Mouse (Mus musculus) lung, embryonic 16.5 days (tissue): ENCODE results near the gene C2cd3. TPM values are rescaled to one million over a fixed set of nuclear protein-coding genes. Genes with fewer than 3 reads are reported as not detected.

Source experiments
- ATAC-seq: fragments of 200-750 bp; cut with Nextera tagmentation; 2 replicates; pipeline ENCODE4 v1.8.0; 2017; ENCODE audit warnings: low read depth, mild to moderate bottlenecking, moderate library complexity
- H3K27ac ChIP-seq: fragments of 300-500 bp; sonication (generic); 2 replicates; pipeline ENCODE4 v1.5.1; 2014; ENCODE audit warnings: mild to moderate bottlenecking, control low read depth, low read length
- H3K27me3 ChIP-seq: fragments of 300-500 bp; sonication (generic); 2 replicates; pipeline ENCODE4 v1.6.1; 2014; ENCODE audit warnings: low read depth, low read length, mixed read lengths; ENCODE audit not compliant: control insufficient read depth, insufficient read depth
- H3K36me3 ChIP-seq: fragments of 300-500 bp; sonication (generic); 2 replicates; pipeline ENCODE4 v1.6.1; 2014; ENCODE audit warnings: low read length; ENCODE audit not compliant: control insufficient read depth, insufficient read depth
- H3K4me1 ChIP-seq: fragments of 300-500 bp; sonication (generic); replicated peaks from 2 replicates; pipeline ENCODE4 v1.6.1; 2014; ENCODE audit warnings: low read length, mixed read lengths; ENCODE audit not compliant: control insufficient read depth, insufficient read depth
- H3K4me2 ChIP-seq: fragments of 300-500 bp; sonication (generic); 2 replicates; pipeline ENCODE4 v1.6.1; 2014; ENCODE audit warnings: low read depth, low read length, control low read depth
- H3K4me3 ChIP-seq: fragments of 300-500 bp; sonication (generic); 2 replicates; pipeline ENCODE4 v1.5.1; 2014; ENCODE audit warnings: mild to moderate bottlenecking, low read length, control low read depth
- H3K9ac ChIP-seq: fragments of 300-500 bp; sonication (generic); 2 replicates; pipeline ENCODE4 v1.6.1; 2014; ENCODE audit warnings: low read length, control low read depth
- H3K9me3 ChIP-seq: fragments of 300-500 bp; sonication (generic); 2 replicates; pipeline ENCODE4 v1.6.1; 2016; ENCODE audit warnings: low read length; ENCODE audit not compliant: control insufficient read depth
- WGBS: fragments of 180-500 bp; shearing (Covaris S2); extraction: QIAGEN DNeasy Blood & Tissue Kit; methylation state at CpG from one replicate; pipeline ENCODE4 v1.1.7; 2014; 5-methylcytosine and 5-hydroxymethylcytosine counted together
- polyA plus RNA-seq: library from polyadenylated mRNA; unstranded; fragments of >200 nt; fragmentation: Nextera tagmentation; extraction: Ambion mirVana; gene quantifications from 2 replicates; pipeline ENCODE4 v1.2.1, GENCODE M21; 2015

C2cd3 gene
- polyA plus RNA-seq, result 23.1 and 24.6 TPM in 2 replicates

GRCm38 (mm10) chr7:100371495-100372451 is at the start of gene C2cd3, which contains the start of gene Ppme1:
Gene C2cd3 (plus strand): TSS chr7:100372233.
Gene Ppme1 (minus strand): TSS chr7:100372307.
- H3K27me3 ChIP-seq, result no peaks in the 10 kb centered on the region
- under 1% methylated on average over 54 of the region's 54 CpGs for WGBS
- H3K4me2 ChIP-seq, result peak within 1 kb of the TSS; percentile 71
- ATAC-seq, result peak; percentile 99
- H3K4me1 ChIP-seq, result peaks cover 13% of the 10 kb centered on the region
- H3K9me3 ChIP-seq, result no peaks in the 10 kb centered on the region
- peak within 1 kb of the TSS; percentile 78 for H3K4me3 ChIP-seq
- peaks cover 3% of the 10 kb centered on the region; the same call in 1 of the 2 replicates for H3K36me3 ChIP-seq
- H3K9ac ChIP-seq, result peak within 1 kb of the TSS; percentile 86
- peak within 1 kb of the TSS; percentile 86 for H3K27ac ChIP-seq

GRCm38 (mm10) chr7:100323721-100324120 is 48.3 kb upstream of the C2cd3 start:
- Histone ChIP-seq H3K9ac (no peak overlapping the region), H3K4me1 (0 out of 2 replicates have a peak, but pooled peaks cover 2% of the 10 kb centered on the region), H3K9me3 (no peaks in the 10 kb centered on the region), H3K27me3 (no peaks in the 10 kb centered on the region), H3K27ac (no peak overlapping the region), H3K4me2 (no peak overlapping the region), H3K36me3 (0 out of 2 replicates have a peak, but pooled peaks cover 3% of the 10 kb centered on the region), H3K4me3 (no peak overlapping the region)
- 41% methylated on average over 3 of the region's 3 CpGs for WGBS
- ATAC-seq, result peak; percentile 55

GRCm38 (mm10) chr7:100325482-100325881 is 46.6 kb upstream of the C2cd3 start:
- Histone ChIP-seq H3K27me3 (no peaks in the 10 kb centered on the region), H3K9me3 (no peaks in the 10 kb centered on the region), H3K4me3 (no peak overlapping the region), H3K27ac (no peak overlapping the region), H3K36me3 (peaks cover 3% of the 10 kb centered on the region; the same call in 1 of the 2 replicates), H3K4me2 (no peak overlapping the region), H3K4me1 (0 out of 2 replicates have a peak, but pooled peaks cover 2% of the 10 kb centered on the region), H3K9ac (no peak overlapping the region)
- WGBS, result 63% methylated on average over 6 of the region's 6 CpGs
- no peak for ATAC-seq

- Histone ChIP-seq H3K9ac (no peak overlapping the region), H3K27ac (no peak overlapping the region), H3K36me3 (peaks cover 3% of the 10 kb centered on the region; the same call in 1 of the 2 replicates), H3K9me3 (no peaks in the 10 kb centered on the region), H3K4me1 (no peaks in the 10 kb centered on the region), H3K4me2 (no peak overlapping the region), H3K4me3 (no peak overlapping the region), H3K27me3 (no peaks in the 10 kb centered on the region)
- peak; percentile 75 for ATAC-seq
- WGBS, result 73% methylated on average over 7 of the region's 7 CpGs
These were observed 44.5 kb upstream of the C2cd3 start for GRCm38 (mm10) chr7:100327514-100327913.

- H3K27ac ChIP-seq, result no peak overlapping the region
- H3K4me2 ChIP-seq, result no peak overlapping the region
- no peak overlapping the region for H3K9ac ChIP-seq
- no peaks in the 10 kb centered on the region for H3K27me3 ChIP-seq
- H3K36me3 ChIP-seq, result peaks cover 6% of the 10 kb centered on the region; the same call in 1 of the 2 replicates
- no peak overlapping the region for H3K4me3 ChIP-seq
- ATAC-seq, result no peak
- H3K4me1 ChIP-seq, result no peaks in the 10 kb centered on the region
- 90% methylated on average over 4 of the region's 4 CpGs for WGBS
- no peaks in the 10 kb centered on the region for H3K9me3 ChIP-seq
These were observed 43.4 kb upstream of the C2cd3 start for GRCm38 (mm10) chr7:100328636-100329035.

- Histone ChIP-seq H3K4me2 (no peak overlapping the region), H3K27me3 (no peaks in the 10 kb centered on the region), H3K9ac (no peak overlapping the region), H3K4me1 (no peaks in the 10 kb centered on the region), H3K36me3 (peaks cover 10% of the 10 kb centered on the region; the same call in 1 of the 2 replicates), H3K4me3 (no peak overlapping the region), H3K9me3 (no peaks in the 10 kb centered on the region), H3K27ac (no peak overlapping the region)
- ATAC-seq, result no peak
- 89% methylated on average over 3 of the region's 3 CpGs for WGBS
These were observed 40.8 kb upstream of the C2cd3 start for GRCm38 (mm10) chr7:100331269-100331668.

GRCm38 (mm10) chr7:100335921-100336320 is 36.1 kb upstream of the C2cd3 start:
- no peaks in the 10 kb centered on the region for H3K9me3 ChIP-seq
- H3K27me3 ChIP-seq, result no peaks in the 10 kb centered on the region
- peaks cover 21% of the 10 kb centered on the region for H3K36me3 ChIP-seq
- no peak for ATAC-seq
- H3K9ac ChIP-seq, result no peak overlapping the region
- H3K27ac ChIP-seq, result no peak overlapping the region
- no peak overlapping the region for H3K4me3 ChIP-seq
- H3K4me1 ChIP-seq, result no peaks in the 10 kb centered on the region
- 94% methylated on average over 2 of the region's 2 CpGs for WGBS
- no peak overlapping the region for H3K4me2 ChIP-seq

- Histone ChIP-seq H3K4me3 (no peak overlapping the region), H3K4me1 (no peaks in the 10 kb centered on the region), H3K27ac (no peak overlapping the region), H3K9me3 (no peaks in the 10 kb centered on the region), H3K9ac (no peak overlapping the region), H3K4me2 (no peak overlapping the region), H3K27me3 (no peaks in the 10 kb centered on the region), H3K36me3 (peaks cover 5% of the 10 kb centered on the region; the same call in 1 of the 2 replicates)
- ATAC-seq, result no peak
- 80% methylated on average over 4 of the region's 4 CpGs for WGBS
These were observed 17.0 kb upstream of the C2cd3 start for GRCm38 (mm10) chr7:100354984-100355383.

- no peak for ATAC-seq
- H3K4me3 ChIP-seq, result no peak overlapping the region
- no peak overlapping the region for H3K9ac ChIP-seq
- no peak overlapping the region for H3K4me2 ChIP-seq
- H3K9me3 ChIP-seq, result no peaks in the 10 kb centered on the region
- H3K27me3 ChIP-seq, result no peaks in the 10 kb centered on the region
- 78% methylated on average over 5 of the region's 5 CpGs for WGBS
- no peak overlapping the region for H3K27ac ChIP-seq
- peaks cover 5% of the 10 kb centered on the region; the same call in 1 of the 2 replicates for H3K36me3 ChIP-seq
- H3K4me1 ChIP-seq, result no peaks in the 10 kb centered on the region
These were observed 15.7 kb upstream of the C2cd3 start for GRCm38 (mm10) chr7:100356324-100356723.
